Mouse (Mus musculus) bone marrow, adult 2 months (tissue): ENCODE results near the gene Dock1. TPM values are rescaled to one million over a fixed set of nuclear protein-coding genes. Genes with fewer than 3 reads are reported as not detected.

ENCODE experiments used
- H3K27ac ChIP-seq: fragments of 200-500 bp; 2 replicates; pipeline ENCODE4 v1.5.1; 2012; ENCODE audit warnings: low read depth, mild to moderate bottlenecking, control low read depth, inconsistent platforms, low read length; ENCODE audit not compliant: control insufficient read depth, poor library complexity, insufficient read depth
- H3K4me1 ChIP-seq: fragments of 200-500 bp; 2 replicates; pipeline ENCODE4 v1.6.1; 2011; ENCODE audit warnings: low read length; ENCODE audit not compliant: control insufficient read depth, insufficient read depth
- H3K4me3 ChIP-seq: fragments of 200-500 bp; replicated peaks from 2 replicates; pipeline ENCODE3; 2011; ENCODE audit warnings: mild to moderate bottlenecking, low read depth, low read length, control low read depth; ENCODE audit not compliant: control insufficient read depth
- CTCF ChIP-seq: fragments of 200-500 bp; IDR thresholded peaks from 2 replicates; pipeline ENCODE4 v1.5.1; 2011; ENCODE audit warnings: low read length, control low read depth; ENCODE audit not compliant: control insufficient read depth, insufficient read depth
- POLR2A ChIP-seq: fragments of 200-500 bp; IDR thresholded peaks from 2 replicates; pipeline ENCODE4 v1.6.1; 2011; ENCODE audit warnings: low read depth, mild to moderate bottlenecking, control low read depth, low read length, borderline replicate concordance; ENCODE audit not compliant: control insufficient read depth
- WGBS: fragments of 180-500 bp; shearing (Covaris S2); methylation state at CpG from one replicate; pipeline ENCODE4 v1.1.7; 2018; 5-methylcytosine and 5-hydroxymethylcytosine counted together
- polyA plus RNA-seq: library from polyadenylated mRNA; stranded (reverse); fragments of >200 nt; gene quantifications from 2 replicates; pipeline ENCODE4 v1.2.4, GENCODE M21; 2011; ENCODE audit warnings: low replicate concordance; ENCODE audit not compliant: missing spikeins, insufficient read depth, insufficient read length

Gene Dock1
- polyA plus RNA-seq, 1 experiment, result 9.2 TPM

DNA sequence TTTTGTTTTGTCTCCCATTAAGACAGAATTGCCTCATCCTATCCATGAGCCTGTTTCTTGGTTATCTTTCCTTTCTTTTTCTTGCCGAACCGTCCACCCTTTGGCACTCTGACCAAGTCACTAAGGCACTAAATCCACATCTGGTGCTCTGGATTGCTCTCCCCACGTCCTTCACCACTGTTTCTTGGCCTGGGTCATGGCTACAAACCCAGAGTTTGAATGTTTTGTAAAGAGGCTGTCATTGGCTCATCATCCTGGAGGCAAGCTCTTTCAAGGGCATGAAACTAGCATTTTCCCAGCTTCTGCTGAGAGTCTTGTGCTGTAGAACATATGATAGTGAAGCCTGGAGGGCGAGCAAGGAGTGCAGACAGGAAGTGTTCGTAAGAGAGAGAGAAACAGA is 416.1 kb downstream of the Dock1 start:
- no peaks in the 10 kb centered on the region for H3K4me1 ChIP-seq
- no peak overlapping the region for H3K4me3 ChIP-seq
- TF ChIP-seq CTCF (no peak), POLR2A (no peak)
- no peak overlapping the region for H3K27ac ChIP-seq
- 78% methylated on average over 5 of the region's 5 CpGs for WGBS

DNA sequence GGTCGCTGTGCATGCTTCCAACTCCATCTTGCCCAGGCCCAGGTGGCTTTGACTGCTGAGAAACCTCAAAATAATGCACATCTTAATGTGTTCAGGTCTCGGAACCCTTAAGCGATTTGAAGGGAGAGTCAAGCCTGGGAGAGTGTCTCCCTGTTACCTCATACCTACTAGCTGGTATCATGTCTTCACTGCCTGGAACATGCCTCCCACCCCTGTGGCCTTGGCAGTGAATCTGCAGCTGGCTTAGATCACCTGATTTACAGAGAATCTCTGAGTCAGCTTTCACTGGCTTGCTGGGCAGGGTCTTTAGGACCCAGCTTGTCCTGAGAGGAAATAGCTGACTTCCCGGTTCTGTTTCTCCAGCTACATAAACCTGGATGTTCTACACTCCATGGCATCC is 419.2 kb downstream of the Dock1 start:
- TF ChIP-seq CTCF (no peak), POLR2A (no peak)
- H3K4me3 ChIP-seq, result no peak overlapping the region
- no peak overlapping the region for H3K27ac ChIP-seq
- 81% methylated on average over 4 of the region's 4 CpGs for WGBS
- no peaks in the 10 kb centered on the region for H3K4me1 ChIP-seq

DNA sequence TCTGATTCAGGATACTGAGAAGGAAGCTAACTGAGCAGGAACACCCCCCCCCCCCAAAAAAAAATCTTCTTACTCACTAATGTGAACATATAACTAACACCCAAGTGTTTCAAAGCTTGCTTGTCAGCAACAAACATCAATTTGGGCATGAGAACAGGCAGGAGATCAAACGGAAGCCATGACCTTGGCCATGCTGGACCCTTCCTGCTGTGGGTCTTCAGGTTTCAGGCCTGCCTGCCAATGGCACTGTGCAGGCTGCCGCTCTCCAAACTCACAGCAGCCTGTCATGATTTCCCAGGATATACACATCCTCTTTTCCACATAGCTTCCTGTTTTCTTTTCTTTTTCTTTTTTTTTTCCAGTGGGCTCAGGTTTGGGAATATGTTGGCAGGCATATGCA is 423.4 kb downstream of the Dock1 start:
- Histone ChIP-seq H3K27ac (no peak overlapping the region), H3K4me3 (no peak overlapping the region)

DNA sequence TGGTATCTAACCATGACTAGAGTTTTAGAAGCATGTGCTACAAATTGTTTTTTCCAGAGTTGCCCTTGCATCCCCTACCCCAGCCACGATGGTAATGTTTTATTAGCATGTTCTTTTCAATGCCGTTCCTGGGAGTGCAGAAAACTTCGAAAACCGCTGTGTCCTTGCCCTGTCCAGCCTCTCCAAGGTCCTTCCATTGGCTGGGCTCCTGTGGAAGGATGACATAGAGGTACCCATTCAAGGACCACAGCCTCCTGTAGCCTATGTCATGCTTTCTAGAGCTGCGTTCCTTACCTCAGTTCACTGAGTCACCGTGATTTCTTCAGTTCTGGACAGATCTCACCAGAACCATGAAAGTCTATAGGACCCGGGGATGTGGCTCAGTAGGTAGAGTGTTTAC is 431.5 kb downstream of the Dock1 start:
- WGBS, result 80% methylated on average over 7 of the region's 7 CpGs
- Histone ChIP-seq H3K4me3 (no peak overlapping the region), H3K4me1 (no peaks in the 10 kb centered on the region), H3K27ac (no peak overlapping the region)
- TF ChIP-seq CTCF (no peak), POLR2A (no peak)

More for the DNA sequence above, 423.4 kb downstream of the Dock1 start:
- 74% methylated on average over 2 of the region's 2 CpGs for WGBS
- no peaks in the 10 kb centered on the region for H3K4me1 ChIP-seq
- TF ChIP-seq POLR2A, result no peak
- no peak for TF ChIP-seq CTCF

DNA sequence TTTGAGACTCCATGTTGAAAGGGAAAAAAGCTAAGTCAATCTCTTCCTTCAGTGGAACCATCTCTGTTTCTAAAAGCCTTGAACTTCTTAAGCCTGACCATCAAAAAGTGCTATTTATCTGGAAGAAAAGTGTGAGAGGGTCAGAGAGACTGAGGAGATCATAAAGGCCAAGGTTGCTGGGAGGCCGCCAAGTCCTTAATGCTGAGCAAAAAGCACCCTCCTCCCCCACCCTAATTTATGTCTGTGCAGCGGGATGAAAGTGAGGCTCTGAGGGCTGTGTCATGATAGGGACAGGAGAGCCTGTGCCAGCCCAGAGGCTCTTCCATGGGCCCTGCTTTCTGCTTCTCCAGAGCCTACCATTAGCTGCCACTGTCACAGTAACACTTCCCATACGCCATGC is 436.1 kb downstream of the Dock1 start:
- H3K27ac ChIP-seq, result no peak overlapping the region
- TF ChIP-seq CTCF (no peak), POLR2A (no peak)
- no peaks in the 10 kb centered on the region for H3K4me1 ChIP-seq
- WGBS, result 75% methylated on average over 3 of the region's 3 CpGs
- no peak overlapping the region for H3K4me3 ChIP-seq

DNA sequence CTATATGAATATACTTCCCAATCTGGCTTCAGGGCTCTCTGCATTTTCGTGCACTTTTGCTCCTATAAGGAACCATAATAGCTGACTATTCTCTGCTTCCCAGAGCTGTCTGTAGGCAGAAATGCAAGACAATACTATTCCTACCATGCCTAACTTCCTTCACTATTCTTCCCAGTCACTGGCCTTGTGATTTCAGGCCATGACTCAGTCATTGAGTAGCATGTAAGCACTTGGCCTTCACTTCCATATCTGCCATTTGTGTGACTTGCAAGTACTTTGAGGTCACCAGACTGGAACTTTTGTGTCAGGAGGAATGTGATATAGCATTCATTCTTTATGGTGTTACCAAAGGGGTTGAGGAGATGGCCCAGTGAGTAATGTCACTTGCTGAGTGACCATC is 439.9 kb downstream of the Dock1 start:
- 88% methylated on average over 1 of the region's 1 CpGs for WGBS
- Histone ChIP-seq H3K27ac (no peak overlapping the region), H3K4me1 (no peaks in the 10 kb centered on the region), H3K4me3 (no peak overlapping the region)
- no peak for TF ChIP-seq POLR2A
- no peak for TF ChIP-seq CTCF

DNA sequence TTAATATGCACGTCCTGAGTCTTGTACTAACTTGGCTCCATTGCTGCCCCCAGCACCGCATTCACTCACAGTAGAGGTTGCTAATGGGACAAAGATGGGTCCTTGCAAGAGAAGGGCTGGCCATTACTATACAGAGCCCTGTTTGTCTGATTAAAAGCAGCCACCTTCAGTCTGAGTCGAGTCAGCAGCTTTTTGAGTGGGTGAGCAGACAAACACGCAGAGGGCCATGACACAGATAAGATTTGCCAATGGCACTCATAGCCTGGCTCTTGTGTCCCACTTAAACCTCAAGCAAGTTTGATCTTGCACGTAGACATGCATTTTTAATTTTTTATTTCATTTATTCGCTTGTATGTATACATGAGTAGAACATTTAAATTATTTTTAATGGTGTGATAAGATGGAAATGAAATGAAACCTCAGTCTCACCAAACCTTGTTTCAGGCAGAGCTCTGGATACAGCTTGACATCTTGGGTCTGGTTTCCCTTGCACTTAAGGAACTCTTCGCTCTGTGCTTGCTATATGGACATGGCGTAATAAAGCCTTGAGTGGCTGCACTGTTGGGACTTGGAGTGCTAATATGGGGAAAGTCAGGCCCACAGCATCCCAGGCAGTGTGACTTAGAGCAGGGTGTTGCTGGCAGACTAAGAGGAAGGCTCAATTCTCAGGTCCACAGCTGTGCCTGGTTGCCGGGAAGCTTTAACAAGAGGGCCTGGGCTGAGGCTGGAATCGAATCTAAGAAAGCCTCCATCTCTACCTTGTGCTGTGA is 455.0 kb downstream of the Dock1 start:
- TF ChIP-seq CTCF (no peak), POLR2A (no peak)
- 87% methylated on average over 10 of the region's 10 CpGs for WGBS
- Histone ChIP-seq H3K27ac (no peak overlapping the region), H3K4me3 (no peak overlapping the region), H3K4me1 (no peaks in the 10 kb centered on the region)

DNA sequence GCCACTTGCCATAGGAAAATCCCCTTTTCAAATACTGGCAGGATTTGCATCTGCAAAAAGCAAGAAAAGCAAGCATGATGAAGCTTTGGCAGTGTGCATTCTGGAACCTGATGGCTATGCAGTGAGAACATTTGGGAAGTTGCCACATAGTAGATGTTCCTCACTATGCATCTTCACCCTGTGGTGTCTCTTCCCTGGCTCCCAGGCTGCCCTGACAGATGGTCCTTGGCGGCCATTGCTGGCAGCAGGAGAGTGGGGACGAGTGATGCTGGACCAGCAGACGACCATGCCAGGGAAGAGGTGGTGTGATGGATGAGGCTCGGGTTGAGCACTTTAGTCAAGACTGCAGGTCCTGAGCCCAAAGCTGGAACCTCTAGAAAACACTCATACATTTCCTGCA is 462.0 kb downstream of the Dock1 start:
- H3K4me3 ChIP-seq, result no peak overlapping the region
- TF ChIP-seq POLR2A (no peak), CTCF (no peak)
- H3K27ac ChIP-seq, result no peak overlapping the region
- 80% methylated on average over 4 of the region's 4 CpGs for WGBS
- H3K4me1 ChIP-seq, result no peaks in the 10 kb centered on the region

DNA sequence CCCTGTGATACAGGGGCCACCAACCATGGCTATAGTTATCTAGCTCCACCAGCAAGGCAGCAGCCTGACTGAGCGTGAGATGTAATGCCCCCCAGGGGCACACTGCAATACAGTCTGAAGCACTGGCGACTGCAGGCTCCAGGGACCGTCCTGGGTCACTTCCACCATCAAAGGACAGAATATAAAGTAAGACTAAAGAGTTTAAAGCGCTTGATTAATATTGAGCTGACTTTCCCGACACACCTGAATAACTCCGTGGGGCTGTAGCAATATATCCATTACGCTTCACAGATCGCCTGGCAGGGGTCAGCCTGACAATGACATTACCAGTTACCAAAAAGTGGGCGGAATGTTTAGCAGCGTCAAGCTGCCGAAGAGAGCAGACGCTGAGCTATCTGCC is 464.2 kb downstream of the Dock1 start:
- no peak overlapping the region for H3K27ac ChIP-seq
- TF ChIP-seq POLR2A (no peak), CTCF (no peak)
- WGBS, result 89% methylated on average over 12 of the region's 12 CpGs
- H3K4me1 ChIP-seq, result no peaks in the 10 kb centered on the region
- no peak overlapping the region for H3K4me3 ChIP-seq
